Mouse (Mus musculus) CH12F3 (cell line): Measurements from ENCODE around the gene 1700086D15Rik.

Experiments
- in situ Hi-C: fragments of 300-500 bp; cut with MboI; formaldehyde crosslinking; loops from 2 replicates; pipeline ENCODE4 v1.14.3; 2020; ENCODE audit warnings: low sequenced_read_pairs

1700086D15Rik gene

GRCm38 (mm10) chr11:65159791-65160190 lies at the start of gene 1700086D15Rik:
TSS of gene 1700086D15Rik (minus strand) at chr11:65159891.
- in situ Hi-C loops: no loop called here

GRCm38 (mm10) chr11:65209441-65209840 lies 49.8 kb upstream of the 1700086D15Rik start:
- in situ Hi-C loops: no loop called here

GRCm38 (mm10) chr11:65205306-65205705 lies 45.6 kb upstream of the 1700086D15Rik start:
- in situ Hi-C loops: no loop called here

- in situ Hi-C loops: no loop called here
These were observed 45.0 kb upstream of the 1700086D15Rik start for GRCm38 (mm10) chr11:65204651-65205050.

- in situ Hi-C loops: no loop called here
These were observed 43.3 kb upstream of the 1700086D15Rik start for GRCm38 (mm10) chr11:65203020-65203419.

GRCm38 (mm10) chr11:65202236-65202635 lies 42.5 kb upstream of the 1700086D15Rik start:
- in situ Hi-C loops: no loop called here

- in situ Hi-C loops: no loop called here
These were observed 38.3 kb upstream of the 1700086D15Rik start for GRCm38 (mm10) chr11:65198026-65198425.

- in situ Hi-C loops: no loop called here
These were observed 37.6 kb upstream of the 1700086D15Rik start for GRCm38 (mm10) chr11:65197280-65197679.

- in situ Hi-C loops: no loop called here
These were observed 27.3 kb upstream of the 1700086D15Rik start for GRCm38 (mm10) chr11:65186974-65187373.

GRCm38 (mm10) chr11:65185114-65185513 lies 25.4 kb upstream of the 1700086D15Rik start:
- in situ Hi-C loops: no loop called here

- in situ Hi-C loops: no loop called here
These were observed 10.5 kb upstream of the 1700086D15Rik start for GRCm38 (mm10) chr11:65170121-65170750.

- in situ Hi-C loops: no loop called here
These were observed 3.1 kb upstream of the 1700086D15Rik start, which contains the start of gene Arhgap44 for GRCm38 (mm10) chr11:65162767-65163120. TSS of gene Arhgap44 (minus strand) at chr11:65162961.

GRCm38 (mm10) chr11:65161881-65162766 lies 2.4 kb upstream of the 1700086D15Rik start:
- in situ Hi-C loops: no loop called here

- in situ Hi-C loops: no loop called here
These were observed 1.5 kb upstream of the 1700086D15Rik start for GRCm38 (mm10) chr11:65160991-65161880.

GRCm38 (mm10) chr11:65158658-65158990 lies 1.1 kb downstream of the 1700086D15Rik start:
- in situ Hi-C loops: no loop called here

- in situ Hi-C loops: no loop called here
These were observed 1.6 kb downstream of the 1700086D15Rik start for GRCm38 (mm10) chr11:65157966-65158657.

GRCm38 (mm10) chr11:65153006-65153405 lies 6.7 kb downstream of the 1700086D15Rik start:
- in situ Hi-C loops: no loop called here

GRCm38 (mm10) chr11:65148441-65148840 lies 11.2 kb downstream of the 1700086D15Rik start:
- in situ Hi-C loops: no loop called here

GRCm38 (mm10) chr11:65142838-65143417 lies 16.8 kb downstream of the 1700086D15Rik start:
- in situ Hi-C loops: no loop called here

- in situ Hi-C loops: no loop called here
These were observed 20.7 kb downstream of the 1700086D15Rik start for GRCm38 (mm10) chr11:65139030-65139429.
